Mouse (Mus musculus) bone marrow, adult 2 months (tissue): Measurements from ENCODE around the gene Acap2.

Experiments
- CTCF ChIP-seq: fragments of 200-500 bp; IDR thresholded peaks from 2 replicates; pipeline ENCODE4 v1.5.1; 2011; ENCODE audit warnings: low read length, control low read depth; ENCODE audit not compliant: control insufficient read depth, insufficient read depth
- POLR2A ChIP-seq: fragments of 200-500 bp; IDR thresholded peaks from 2 replicates; pipeline ENCODE4 v1.6.1; 2011; ENCODE audit warnings: low read depth, mild to moderate bottlenecking, control low read depth, low read length, borderline replicate concordance; ENCODE audit not compliant: control insufficient read depth

DNA sequence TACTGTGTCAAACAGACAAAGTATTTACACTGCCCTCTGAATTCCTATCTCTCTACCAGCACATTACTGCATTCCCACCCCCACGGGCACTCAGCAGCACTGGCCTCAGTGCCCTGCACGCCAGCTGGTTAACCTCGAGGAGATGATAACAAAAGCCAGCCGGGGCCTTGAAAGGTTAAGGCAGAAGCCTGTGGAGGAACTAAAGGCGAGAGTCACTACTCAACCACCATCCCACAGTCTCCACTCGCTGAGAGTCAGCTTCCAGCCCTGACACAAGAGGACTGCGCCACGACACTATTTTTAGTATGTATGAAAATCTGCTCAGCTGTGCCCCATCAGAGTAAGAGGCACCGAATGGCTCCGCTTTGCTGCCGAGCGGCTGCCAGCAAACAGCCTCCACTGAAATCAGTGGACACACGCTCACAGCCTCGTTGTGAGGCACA lies 154.8 kb downstream of the Acap2 start:
- TF ChIP-seq CTCF (no peak), POLR2A (no peak)
